Mouse (Mus musculus): ENCODE measurements at regions not wholly inside any gene's neighbourhood (a gene's known extent, or its start where the extent isn't known, plus 50 kb on each side); places are given as distances from the start of the nearest gene placed in this dataset.
A peak's percentile ranks its signal among the peaks of the same experiment; 100 is the strongest.

GRCm38 (mm10) chr10:17236761-17237160 is 486.3 kb upstream of the Cited2 start:
- TF ChIP-seq POLR2A (IDR thresholded peaks at IDR 0.05; ENCODE audit: borderline replicate concordance, extremely low read depth, insufficient read depth, insufficient read length): no peak
- DNase-seq (ENCODE audit: low spot score): no peak
- no peak for ATAC-seq (ENCODE audit: low FRiP score, low read depth)
- WGBS: 40% methylated on average over 2 of the region's 2 CpGs
- Histone ChIP-seq H3K36me3 (ENCODE audit: control insufficient read depth, insufficient read depth, low read length) (no peaks in the 10 kb centered on the region), H3K27ac (replicated peaks; ENCODE audit: low read depth, low read length) (no peak overlapping the region), H3K9me3 (ENCODE audit: control insufficient read depth, low read length) (no peaks in the 10 kb centered on the region), H3K9ac (ENCODE audit: low read depth, low read length, severe bottlenecking) (no peak overlapping the region), H3K4me2 (replicated peaks; ENCODE audit: low read depth, low read length, severe bottlenecking) (no peak overlapping the region), H3K27me3 (ENCODE audit: control insufficient read depth, insufficient read depth, low read length) (no peaks in the 10 kb centered on the region), H3K4me3 (replicated peaks; ENCODE audit: low read length) (no peak overlapping the region), H3K4me1 (ENCODE audit: control insufficient read depth, insufficient read depth, low read length) (peaks cover 17% of the 10 kb centered on the region)

GRCm38 (mm10) chr10:17237463-17237862 is 485.6 kb upstream of the Cited2 start:
- TF ChIP-seq POLR2A (IDR thresholded peaks at IDR 0.05; ENCODE audit: borderline replicate concordance, extremely low read depth, insufficient read depth, insufficient read length): no peak
- Histone ChIP-seq H3K4me2 (replicated peaks; ENCODE audit: low read depth, low read length, severe bottlenecking) (peak overlapping the region; percentile 8; the same call in 1 of the 2 replicates), H3K9ac (ENCODE audit: low read depth, low read length, severe bottlenecking) (no peak overlapping the region), H3K27ac (replicated peaks; ENCODE audit: low read depth, low read length) (no peak overlapping the region), H3K4me3 (replicated peaks; ENCODE audit: low read length) (no peak overlapping the region), H3K4me1 (ENCODE audit: control insufficient read depth, insufficient read depth, low read length) (peaks cover 17% of the 10 kb centered on the region), H3K36me3 (ENCODE audit: control insufficient read depth, insufficient read depth, low read length) (no peaks in the 10 kb centered on the region), H3K9me3 (ENCODE audit: control insufficient read depth, low read length) (no peaks in the 10 kb centered on the region), H3K27me3 (ENCODE audit: control insufficient read depth, insufficient read depth, low read length) (no peaks in the 10 kb centered on the region)
- DNase-seq (ENCODE audit: low spot score) (no peak), ATAC-seq (ENCODE audit: low FRiP score, low read depth) (no peak)
- 32% methylated on average over 11 of the region's 11 CpGs for WGBS

DNA sequence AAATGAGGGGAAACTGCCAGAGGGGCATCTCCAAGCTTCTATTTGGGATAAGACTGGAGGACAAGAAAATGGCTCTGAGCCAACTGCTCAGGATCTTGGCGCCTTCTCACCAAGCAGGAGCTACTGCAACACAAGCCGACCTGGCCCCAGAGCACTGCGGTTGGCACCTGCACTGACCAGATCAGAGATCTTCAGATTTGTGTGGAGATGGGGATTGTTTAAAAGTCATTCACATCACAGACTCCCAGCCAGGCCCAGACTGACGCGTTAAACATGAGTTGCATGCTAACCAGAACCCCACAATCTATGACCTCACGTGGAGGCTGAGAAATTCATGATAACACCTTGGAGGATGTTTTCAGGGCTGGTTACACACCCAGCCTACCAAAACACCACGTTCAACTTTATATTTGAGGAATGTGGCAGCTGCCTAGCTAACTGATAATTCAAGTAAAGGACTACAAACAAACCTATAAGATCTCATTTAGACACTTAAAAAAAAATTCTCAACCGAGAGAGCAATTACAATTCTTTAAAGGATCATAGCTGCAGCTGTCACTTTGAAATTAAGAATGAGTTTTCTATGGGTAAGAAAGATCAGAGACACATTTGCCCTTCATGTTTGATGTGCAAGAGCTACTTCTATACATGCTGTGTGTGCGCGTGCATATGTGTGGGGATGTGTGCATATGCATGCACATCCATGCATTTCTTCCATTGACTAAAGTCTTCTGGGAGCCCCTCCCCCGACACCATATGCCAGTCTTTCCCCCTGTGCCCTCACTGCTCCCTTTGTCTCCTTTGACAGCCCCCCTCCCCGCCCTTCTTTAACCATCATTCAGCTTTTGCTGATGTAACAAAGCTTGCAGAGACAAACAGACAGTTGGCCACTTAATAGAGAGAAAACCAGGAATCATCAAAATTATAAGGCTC is 484.8 kb upstream of the Cited2 start:
- Histone ChIP-seq H3K4me2 (replicated peaks; ENCODE audit: low read depth, low read length, severe bottlenecking) (no peak overlapping the region), H3K27me3 (ENCODE audit: control insufficient read depth, insufficient read depth, low read length) (no peaks in the 10 kb centered on the region), H3K27ac (replicated peaks; ENCODE audit: low read depth, low read length) (no peak overlapping the region), H3K4me3 (replicated peaks; ENCODE audit: low read length) (no peak overlapping the region), H3K9me3 (ENCODE audit: control insufficient read depth, low read length) (no peaks in the 10 kb centered on the region), H3K4me1 (ENCODE audit: control insufficient read depth, insufficient read depth, low read length) (peaks cover 17% of the 10 kb centered on the region), H3K36me3 (ENCODE audit: control insufficient read depth, insufficient read depth, low read length) (no peaks in the 10 kb centered on the region), H3K9ac (ENCODE audit: low read depth, low read length, severe bottlenecking) (no peak overlapping the region)
- WGBS: 75% methylated on average over 12 of the region's 12 CpGs
- ATAC-seq (ENCODE audit: low FRiP score, low read depth) (no peak), DNase-seq (ENCODE audit: low spot score) (no peak)
- no peak for TF ChIP-seq POLR2A (IDR thresholded peaks at IDR 0.05; ENCODE audit: borderline replicate concordance, extremely low read depth, insufficient read depth, insufficient read length)

- Histone ChIP-seq H3K36me3 (ENCODE audit: control insufficient read depth, insufficient read depth, low read length) (no peaks in the 10 kb centered on the region), H3K9ac (ENCODE audit: low read depth, low read length, severe bottlenecking) (no peak overlapping the region), H3K4me2 (replicated peaks; ENCODE audit: low read depth, low read length, severe bottlenecking) (no peak overlapping the region), H3K27ac (replicated peaks; ENCODE audit: low read depth, low read length) (no peak overlapping the region), H3K27me3 (ENCODE audit: control insufficient read depth, insufficient read depth, low read length) (no peaks in the 10 kb centered on the region), H3K9me3 (ENCODE audit: control insufficient read depth, low read length) (no peaks in the 10 kb centered on the region), H3K4me3 (replicated peaks; ENCODE audit: low read length) (no peak overlapping the region), H3K4me1 (ENCODE audit: control insufficient read depth, insufficient read depth, low read length) (no peaks in the 10 kb centered on the region)
- no peak for ATAC-seq (ENCODE audit: low FRiP score, low read depth)
- no peak for TF ChIP-seq POLR2A (IDR thresholded peaks at IDR 0.05; ENCODE audit: borderline replicate concordance, extremely low read depth, insufficient read depth, insufficient read length)
- 32% methylated on average over 2 of the region's 2 CpGs for WGBS
- DNase-seq (ENCODE audit: low spot score): no peak
These were observed 474.7 kb upstream of the Cited2 start for GRCm38 (mm10) chr10:17248270-17248669.

GRCm38 (mm10) chr10:17253040-17253439 is 470.0 kb upstream of the Cited2 start:
- Histone ChIP-seq H3K9me3 (ENCODE audit: control insufficient read depth, low read length) (no peaks in the 10 kb centered on the region), H3K4me1 (ENCODE audit: control insufficient read depth, insufficient read depth, low read length) (peaks cover 6% of the 10 kb centered on the region; the same call in 1 of the 2 replicates), H3K9ac (ENCODE audit: low read depth, low read length, severe bottlenecking) (no peak overlapping the region), H3K4me3 (replicated peaks; ENCODE audit: low read length) (no peak overlapping the region), H3K27ac (replicated peaks; ENCODE audit: low read depth, low read length) (no peak overlapping the region), H3K4me2 (replicated peaks; ENCODE audit: low read depth, low read length, severe bottlenecking) (no peak overlapping the region), H3K27me3 (ENCODE audit: control insufficient read depth, insufficient read depth, low read length) (no peaks in the 10 kb centered on the region), H3K36me3 (ENCODE audit: control insufficient read depth, insufficient read depth, low read length) (no peaks in the 10 kb centered on the region)
- no peak for DNase-seq (ENCODE audit: low spot score)
- ATAC-seq (ENCODE audit: low FRiP score, low read depth): no peak
- 25% methylated on average over 4 of the region's 4 CpGs for WGBS
- no peak for TF ChIP-seq POLR2A (IDR thresholded peaks at IDR 0.05; ENCODE audit: borderline replicate concordance, extremely low read depth, insufficient read depth, insufficient read length)

Data from limb, embryonic 14.5 days (tissue).